Mouse (Mus musculus) kidney, adult 9 months (tissue): ENCODE measurements around the gene Dgat2.

Experiments used
- DNase-seq: peaks from one replicate; pipeline ENCODE4 v3.0.0; 2022

Dgat2 gene

GRCm38 (mm10) chr7:99133811-99134402, 48.6 kb downstream of the Dgat2 start:
- DNase-seq = no peak

DNA sequence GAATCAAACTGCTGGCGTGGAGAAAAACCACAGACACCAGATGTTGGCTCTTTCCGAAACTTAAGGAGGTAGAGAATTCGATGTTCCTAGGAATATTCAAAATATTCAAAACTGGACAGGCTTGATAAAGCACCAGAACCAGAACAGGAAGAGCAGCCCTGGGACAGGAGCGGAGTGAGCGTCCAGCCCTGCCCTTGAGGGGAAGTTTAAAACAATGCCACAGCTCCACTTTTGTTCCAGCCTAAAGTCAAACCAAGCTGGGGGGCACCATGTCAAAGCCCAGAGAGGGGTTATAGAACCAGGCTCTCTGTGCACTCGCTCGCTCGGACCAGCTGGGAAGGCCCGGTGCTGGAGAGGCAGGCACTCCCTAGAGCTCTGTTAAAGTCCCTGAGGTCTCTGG, 49.9 kb downstream of the Dgat2 start:
- no peak for DNase-seq

GRCm38 (mm10) chr7:99131819-99132353, 50.6 kb downstream of the Dgat2 start:
- no peak for DNase-seq

DNA sequence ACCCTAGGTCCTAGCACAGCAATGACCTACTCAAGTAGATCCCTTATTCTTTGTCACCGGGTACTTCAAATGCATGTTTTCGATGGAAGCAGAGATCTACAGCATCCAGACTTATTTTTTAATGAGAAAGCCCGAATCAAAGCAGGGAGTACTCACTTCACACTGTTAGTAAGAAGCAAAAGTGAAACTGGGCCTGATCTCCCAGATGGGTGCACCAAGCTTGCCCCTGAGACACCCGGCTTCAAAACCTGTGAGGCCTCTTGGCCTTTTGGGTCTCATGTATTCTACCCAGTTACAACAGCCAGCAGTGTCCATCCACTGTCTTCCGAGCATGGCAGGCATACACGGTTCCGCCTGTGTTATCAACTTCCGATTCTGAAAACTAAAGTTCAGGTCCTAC, 53.6 kb downstream of the Dgat2 start:
- DNase-seq = no peak

DNA sequence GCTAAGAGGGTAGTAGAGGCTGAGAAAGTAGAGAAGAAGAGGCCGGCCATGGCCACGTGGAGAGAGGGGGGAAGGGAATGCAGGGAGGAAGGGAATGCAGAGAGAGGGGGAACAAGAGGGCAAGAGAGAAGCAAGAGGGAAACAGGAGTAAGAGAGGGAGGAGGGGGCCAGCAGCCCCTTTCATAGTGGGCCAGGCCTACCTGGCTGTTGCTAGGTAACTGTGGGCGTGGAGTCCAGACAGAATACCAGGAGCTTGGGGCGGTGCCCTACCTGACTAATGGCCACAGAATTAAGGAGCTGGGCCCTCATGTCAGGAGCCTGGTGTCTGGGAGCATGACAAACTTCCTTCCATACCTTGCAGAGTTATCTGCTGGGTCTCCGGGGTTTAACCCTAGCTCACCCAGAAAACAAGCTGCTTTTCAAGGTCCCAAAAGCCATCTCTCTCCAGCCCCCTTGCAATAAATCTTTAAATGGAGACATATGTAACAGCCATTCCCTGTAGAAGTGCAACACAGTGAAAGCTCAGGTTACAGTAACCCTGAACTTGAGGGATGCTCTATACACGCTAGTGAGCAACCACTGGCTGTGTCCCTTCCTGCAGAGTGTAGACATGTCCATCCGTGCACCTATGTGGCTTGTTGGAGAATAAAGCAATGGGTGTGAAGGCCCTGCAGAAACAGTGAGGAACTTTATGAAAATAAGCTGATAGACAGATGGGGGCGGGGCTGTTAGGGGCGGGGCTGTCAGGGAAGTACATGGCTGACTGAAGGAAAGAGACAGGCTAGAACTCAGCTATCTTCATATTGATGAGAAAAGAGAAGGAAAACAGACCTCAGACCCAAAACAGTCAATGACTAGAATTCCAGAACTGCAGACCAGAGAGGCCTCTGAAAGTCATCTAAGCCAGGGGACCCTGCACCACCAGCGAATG, 54.2 kb downstream of the Dgat2 start:
- no peak for DNase-seq

GRCm38 (mm10) chr7:99126057-99126456, 56.5 kb downstream of the Dgat2 start:
- DNase-seq = no peak

DNA sequence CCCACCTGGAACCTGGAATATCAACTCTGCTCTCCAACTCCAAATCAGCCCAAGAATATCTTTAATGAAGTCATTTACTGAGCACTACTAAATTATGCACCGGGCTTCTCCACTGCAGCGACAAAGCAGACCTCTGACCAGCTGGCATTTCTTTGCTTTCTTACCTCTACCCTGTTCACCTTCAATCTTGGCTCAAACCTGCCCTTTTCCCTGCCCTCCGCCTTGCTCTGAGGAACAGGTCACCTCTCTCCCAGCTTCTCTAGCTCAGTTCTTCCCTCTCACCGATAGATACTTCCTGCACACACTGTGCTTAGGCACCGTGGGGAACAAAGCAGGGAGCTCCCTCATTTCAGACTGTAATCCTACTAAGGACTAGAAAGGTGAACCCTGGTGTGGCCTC, 59.9 kb downstream of the Dgat2 start:
- DNase-seq = peak; percentile 48

- no peak for DNase-seq
Observed at GRCm38 (mm10) chr7:99120865-99121521, 61.5 kb downstream of the Dgat2 start.

- DNase-seq = no peak
Observed at GRCm38 (mm10) chr7:99120082-99120481, 62.4 kb downstream of the Dgat2 start.

- DNase-seq = peak; percentile 52
Observed at GRCm38 (mm10) chr7:99116781-99117180, 65.7 kb downstream of the Dgat2 start.

GRCm38 (mm10) chr7:99114006-99114726, 68.4 kb downstream of the Dgat2 start:
- peak; percentile 59 for DNase-seq

DNA sequence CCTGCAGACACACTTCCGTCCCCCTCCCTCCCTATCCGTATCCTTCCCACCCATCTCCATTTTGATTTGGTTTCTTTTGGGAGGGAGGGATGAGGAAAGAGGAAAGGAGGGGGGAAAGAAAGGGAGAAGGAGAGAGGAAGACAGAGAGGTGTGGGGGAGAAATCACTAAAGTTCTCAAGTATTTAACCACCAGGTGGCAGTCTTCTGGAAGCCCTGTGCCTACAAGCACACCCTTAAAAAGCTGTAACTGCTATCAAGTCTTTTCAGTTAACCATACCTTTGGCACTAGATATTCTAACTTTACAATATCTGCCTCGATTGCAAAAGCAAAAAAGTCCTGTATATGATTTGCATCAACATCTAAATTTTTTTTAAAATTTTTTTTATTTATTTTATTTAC, 75.0 kb downstream of the Dgat2 start:
- DNase-seq = peak; percentile 58

DNA sequence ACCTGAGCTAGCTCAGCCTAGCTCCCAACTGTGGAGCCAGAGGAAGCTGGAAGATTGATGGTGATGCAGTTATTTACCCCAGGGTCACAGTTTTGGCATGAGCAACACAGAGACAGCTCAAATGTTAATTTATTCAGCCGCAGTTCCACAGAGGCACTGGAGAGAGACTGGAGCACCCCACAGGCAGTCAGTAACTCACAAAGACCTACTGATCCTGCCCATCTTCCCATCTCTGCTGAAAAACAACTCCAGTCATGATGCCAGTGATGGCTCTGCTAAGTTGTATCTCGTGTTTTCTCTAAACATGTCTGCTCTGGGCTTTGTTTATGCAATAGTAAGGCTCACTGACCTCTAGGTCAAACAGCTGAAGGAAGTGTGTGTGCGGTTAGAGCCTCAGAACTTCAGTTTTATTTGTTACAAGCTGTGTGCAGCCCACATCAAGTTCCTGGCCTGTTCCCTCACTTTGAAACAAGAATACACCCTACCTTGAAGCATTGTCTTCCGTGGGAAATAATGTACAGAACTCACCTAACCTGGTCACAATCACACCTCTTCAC, 75.7 kb downstream of the Dgat2 start:
- DNase-seq = peak; percentile 43
